Mouse (Mus musculus) spleen, postnatal 36 days (tissue): ENCODE results near the gene Cfap97.
"Not testable (repeated sequence)": the region's sequence is repeated elsewhere in the genome, so short reads cannot be mapped to it uniquely, and the experiment has no call there.

Source experiments
- DNase-seq, 2 experiments: peaks; one replicate each; pipeline ENCODE4 v3.0.0; 2022; ENCODE audit warnings: low spot score in 2 of 2, mixed read lengths in 1 of 2

The Cfap97 gene

DNA sequence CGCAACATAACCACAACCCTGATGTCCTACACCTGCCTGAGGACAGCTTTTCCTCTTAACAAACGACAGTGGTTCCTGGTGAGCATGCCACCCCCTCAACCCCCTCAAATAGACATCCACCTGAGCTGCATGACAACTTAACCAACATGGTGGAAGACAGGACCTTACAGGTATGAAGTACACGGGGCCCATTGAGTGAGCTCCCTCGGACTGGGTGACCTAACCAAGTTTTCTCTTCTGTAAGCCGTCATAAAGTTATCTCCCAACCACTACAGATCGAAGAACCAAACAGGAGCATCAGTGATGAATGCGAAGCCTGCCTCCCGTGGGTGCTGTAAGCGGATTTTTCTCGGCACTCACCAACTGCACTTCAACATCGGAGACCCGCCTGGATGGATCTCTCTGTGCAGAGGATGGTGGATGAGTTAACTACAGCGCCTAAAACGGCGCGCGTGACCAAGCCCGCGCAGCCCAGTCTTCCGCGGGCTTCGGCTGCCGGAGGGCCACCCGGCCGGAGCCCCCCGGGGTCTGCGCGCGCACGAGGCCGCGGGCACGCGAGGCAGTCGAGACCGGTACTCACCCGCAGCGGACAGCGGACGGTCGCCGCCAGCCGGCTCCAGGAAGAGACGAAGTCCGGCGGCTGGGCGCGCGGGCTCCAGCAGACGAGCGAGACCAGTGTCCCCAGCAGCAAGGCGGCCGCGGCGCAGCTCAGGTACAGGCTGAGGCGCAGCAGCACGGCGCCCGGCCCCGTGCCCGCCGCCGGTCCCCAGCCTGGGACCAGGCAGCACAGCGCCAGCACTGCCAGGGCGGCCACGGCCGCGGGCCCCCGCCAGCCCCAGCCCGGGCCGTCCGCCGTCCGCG lies at the start of gene Cfap97:
Gene Cfap97, plus strand, starts transcription at position 570 of the 861 bp plus-strand sequence.
- peak; percentile 30 to 35 for DNase-seq

DNA sequence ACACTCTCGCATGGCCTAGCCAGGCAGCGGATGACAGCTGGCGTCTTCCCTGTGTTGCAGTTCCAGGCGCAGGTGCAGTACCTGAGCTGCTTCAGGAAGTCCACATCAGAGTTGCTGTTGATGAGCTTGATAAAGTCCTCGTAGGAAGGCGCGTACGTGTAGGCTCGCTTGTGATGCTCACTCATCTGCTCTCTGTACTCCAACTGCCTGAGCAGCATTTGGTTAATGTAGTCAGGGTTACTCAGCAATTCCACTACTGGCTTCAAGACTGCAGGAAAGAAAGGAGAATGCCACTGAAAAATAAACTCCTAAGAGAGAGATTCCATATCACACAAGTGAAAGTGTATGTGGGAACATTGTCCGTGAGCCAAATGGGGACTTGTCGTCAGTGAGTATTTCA lies 48.1 kb upstream of the Cfap97 start:
- DNase-seq, result no peak

DNA sequence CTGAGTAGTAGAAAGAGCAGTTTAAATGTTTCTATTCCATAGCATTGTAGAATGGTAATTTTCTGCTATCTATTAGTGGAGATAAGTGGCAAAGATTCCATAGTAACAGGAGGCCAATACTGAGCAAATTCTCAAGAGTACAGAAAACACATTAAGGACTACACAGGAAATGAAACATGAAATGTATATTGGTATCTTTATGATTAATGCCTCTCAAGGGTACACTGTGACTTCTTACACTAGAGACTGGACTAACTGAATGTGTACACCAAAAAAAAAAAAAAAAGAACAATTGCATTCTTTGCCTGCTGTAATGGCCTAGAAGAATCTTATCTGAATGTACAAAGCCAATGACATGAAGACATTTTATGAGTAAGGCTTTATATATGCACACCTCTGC lies 43.9 kb upstream of the Cfap97 start:
- no peak for DNase-seq

DNA sequence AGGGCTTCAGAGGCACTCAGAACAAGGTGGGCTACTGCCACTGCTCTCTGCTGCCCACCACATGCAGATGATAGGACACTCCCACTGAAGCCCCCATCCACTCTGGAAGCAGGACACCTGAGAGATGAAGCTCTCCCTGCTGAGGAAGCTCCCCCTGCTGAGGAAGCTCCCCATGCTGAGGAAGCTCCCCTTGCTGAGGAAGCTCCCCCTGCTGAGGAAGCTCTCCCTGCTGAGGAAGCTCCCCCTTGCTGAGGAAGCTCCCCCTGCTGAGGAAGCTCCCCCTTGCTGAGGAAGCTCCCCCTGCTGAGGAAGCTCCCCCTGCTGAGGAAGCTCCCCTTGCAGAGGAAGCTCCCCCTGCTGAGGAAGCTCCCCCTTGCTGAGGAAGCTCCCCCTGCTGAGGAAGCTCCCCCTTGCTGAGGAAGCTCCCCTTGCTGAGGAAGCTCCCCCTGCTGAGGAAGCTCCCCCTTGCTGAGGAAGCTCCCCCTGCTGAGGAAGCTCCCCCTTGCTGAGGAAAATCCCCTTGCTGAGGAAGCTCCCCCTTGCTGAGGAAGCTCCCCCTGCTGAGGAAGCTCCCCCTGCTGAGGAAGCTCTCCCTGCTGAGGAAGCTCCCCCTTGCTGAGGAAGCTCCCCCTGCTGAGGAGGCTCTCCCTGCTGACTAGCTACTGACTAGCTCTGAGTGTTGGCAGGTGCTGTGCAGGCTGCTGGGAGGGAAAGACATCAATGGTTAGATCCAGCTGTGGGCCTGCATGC lies 38.0 kb upstream of the Cfap97 start:
- DNase-seq, result not testable (repeated sequence)

DNA sequence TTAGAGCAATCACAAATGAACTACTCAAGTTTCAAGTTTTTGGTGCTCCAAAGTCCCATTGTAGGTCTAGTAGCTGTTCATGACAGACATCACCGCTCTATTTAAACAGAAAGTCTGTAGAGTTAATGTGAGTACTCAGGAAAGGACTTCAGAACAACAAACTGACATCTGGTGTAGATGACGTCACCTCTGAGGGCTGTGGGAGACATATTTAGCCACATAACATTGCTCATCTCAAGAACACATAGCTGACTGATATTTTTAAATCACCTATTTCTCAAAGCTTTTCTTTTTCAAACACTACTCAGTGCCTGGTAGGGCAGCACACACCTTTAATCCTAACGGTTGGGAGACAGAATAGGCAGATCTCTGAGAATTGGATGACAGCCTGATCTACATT lies 34.4 kb upstream of the Cfap97 start:
- no peak for DNase-seq

DNA sequence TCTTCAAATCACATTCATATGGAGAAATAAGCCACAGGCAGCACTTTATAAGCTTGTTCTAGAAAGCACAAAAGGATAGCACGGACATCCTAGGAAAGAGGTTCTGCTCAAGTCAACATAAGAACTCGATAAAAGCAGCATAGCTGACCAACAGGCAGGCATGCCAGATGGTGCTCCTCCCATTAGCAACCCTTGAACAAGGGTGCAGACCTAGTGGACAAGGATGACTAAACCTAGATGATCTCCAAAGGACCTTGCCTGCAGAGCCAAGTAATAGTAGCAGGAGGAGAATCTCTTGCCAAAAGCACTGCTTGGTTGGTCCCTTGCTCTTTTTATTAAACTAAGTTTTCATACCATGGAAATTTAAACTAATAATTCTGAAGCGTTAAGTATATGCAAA lies 32.4 kb upstream of the Cfap97 start:
- DNase-seq, result no peak

DNA sequence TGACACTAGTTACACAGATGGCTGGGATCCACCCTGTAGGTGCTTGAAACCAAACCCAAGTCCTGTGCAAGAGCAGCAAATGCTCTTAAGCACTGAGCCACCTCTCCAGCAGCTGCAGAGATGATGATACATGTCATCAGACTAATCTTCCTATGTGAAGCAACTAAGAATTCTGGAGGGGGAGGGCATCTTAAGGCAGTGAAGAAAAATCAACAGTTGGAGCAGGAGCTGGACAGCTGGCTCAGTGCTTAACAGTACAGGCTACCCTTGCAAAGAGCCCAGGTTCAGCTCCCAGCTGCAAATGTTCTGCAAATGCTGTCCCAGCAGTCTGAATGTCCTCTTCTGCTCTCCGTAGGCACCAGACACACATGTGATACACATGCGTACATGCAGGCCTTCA lies 29.1 kb upstream of the Cfap97 start:
- DNase-seq, result no peak

DNA sequence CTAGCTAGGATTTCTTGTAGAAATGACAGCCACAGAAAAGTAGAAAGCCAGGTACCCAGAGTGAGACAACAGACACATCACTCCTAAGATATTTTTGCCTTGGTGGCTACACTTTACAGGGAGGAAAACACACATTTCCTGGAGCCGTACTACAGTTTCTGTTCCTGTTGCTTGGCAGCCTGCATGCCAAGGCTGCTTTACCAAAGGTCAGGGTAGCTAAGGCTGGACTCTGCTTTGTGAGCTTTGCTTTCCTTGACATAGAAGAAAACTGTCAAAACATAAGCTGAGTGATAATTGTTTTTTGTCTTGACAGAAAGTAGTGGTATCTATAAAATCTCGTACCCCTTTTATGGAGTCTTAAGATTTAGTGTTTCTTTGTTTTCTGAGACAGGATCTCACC lies 21.1 kb upstream of the Cfap97 start:
- no peak for DNase-seq

DNA sequence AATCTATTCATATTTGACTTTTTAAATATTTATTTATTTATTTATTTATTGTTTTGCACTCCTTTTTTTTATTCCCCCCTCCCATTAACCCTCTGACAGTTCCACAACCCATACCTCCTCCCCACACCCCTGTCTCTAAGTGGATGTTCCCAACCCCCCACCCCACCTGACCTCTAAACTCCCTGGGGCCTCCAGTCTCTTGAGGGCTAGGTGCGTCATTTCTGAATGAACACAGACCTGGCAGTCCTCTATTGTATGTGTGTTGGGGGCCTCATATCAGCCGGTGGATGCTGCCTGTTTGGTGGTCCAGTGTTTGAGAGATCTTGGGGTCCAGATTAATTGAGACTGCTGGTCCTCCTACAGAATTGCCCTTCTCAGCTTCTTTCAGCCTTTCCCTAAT lies 16.0 kb upstream of the Cfap97 start:
- not testable (repeated sequence) for DNase-seq

DNA sequence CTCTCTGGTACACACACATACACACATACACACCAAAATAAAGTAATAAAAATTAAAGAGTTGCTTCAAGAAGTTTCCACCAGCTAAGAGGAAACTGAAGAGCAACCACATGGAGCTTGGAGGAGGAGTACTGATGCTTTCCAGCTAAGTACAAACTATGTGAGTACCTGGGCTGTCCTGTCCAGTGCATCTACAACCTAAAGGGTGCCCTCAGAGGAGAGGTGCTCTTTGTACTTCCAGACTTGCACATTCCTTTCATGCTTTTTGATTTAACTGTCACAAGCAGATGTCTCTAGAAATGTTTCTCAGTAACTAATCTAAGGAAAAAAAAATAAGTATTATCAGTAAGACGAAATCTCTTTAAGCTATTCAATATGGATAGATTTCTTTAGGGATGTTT lies 14.2 kb upstream of the Cfap97 start:
- no peak for DNase-seq

DNA sequence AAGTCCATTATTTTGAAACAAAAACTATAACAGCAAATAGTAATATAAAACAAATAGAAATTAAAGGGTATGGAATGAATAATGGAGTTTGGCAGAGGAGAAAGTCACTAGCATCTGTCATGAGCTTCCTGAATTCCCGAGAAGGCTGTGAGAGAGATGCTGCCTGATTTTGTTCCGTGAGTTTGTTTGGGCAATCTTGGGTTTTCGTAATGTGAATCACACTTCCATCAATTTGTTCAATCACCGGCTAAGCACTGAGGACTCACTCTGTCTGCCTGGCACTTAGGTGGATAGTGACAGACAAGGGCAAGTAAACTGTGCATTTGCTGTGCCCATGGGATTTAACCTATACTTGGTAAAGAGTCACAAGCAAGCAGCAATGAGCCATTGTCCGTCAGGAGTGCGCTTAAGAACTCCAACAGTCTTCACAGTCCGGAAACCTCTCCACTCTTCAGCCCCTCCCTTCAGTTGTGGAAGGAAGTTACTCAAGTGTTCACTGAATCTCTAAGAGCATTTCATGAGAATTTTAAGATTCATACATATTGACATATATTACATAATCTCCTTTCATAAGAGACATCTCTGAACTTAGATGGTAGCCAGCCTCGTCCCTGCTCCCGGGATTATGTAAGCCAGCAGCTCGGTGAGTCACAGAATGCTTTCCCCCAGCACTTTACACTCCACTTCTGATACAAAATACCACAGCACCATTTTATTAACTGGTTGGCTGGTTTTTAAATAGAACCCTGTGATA lies 13.6 kb upstream of the Cfap97 start:
- no peak for DNase-seq

DNA sequence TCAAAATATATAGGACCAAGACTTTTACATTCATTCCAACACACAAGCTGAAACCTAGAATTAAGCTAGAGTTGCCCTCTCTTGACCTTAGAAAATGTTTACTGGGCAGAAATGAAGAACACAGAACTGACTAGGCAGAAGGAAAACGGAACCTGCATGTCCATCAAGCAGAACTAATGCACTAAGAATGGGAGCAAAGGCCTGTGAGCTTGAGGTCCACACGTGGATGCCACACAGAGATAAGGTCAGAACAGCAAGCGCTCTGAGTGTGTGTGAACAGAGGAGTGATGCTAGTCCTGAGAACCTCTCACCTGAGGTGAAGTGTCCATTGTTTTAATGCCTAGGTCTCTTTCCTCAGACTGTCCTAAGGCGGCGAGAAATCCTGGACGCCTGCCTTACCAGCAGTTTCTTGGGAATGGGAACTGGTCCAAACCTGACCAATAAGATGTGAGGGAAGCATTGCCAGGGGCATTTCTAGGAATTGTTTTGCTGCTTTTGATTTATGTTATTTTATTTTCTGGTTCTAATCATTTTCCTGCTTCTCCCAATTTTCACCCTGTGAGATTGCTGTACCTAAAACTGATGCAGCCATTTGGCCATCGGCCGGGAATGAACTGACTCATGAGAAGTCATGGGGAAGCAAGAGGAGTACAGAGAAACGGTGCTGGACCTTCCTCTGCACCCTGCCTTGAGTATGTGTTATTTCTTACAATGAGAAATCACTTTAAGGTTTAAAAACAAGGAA lies 11.0 kb upstream of the Cfap97 start:
- DNase-seq, result no peak

DNA sequence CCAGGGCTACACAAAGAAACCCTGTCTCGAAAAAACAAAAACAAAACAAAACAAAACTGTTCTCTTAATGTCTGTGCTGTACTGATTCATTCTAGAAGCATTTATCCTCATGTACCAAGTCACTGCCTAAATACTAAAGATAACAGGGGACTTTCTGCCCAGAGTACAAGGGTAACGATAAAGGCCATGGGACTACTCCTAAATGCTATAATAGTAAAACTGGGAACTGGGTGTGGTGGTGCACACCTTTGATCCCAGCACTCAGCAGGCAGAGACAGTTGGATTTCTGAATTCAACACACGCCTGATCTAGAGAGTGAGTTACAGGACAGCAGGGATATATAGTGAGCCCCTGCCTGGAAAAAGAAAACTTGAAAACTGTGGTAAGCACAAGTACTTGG lies 9.9 kb upstream of the Cfap97 start:
- DNase-seq, result no peak

DNA sequence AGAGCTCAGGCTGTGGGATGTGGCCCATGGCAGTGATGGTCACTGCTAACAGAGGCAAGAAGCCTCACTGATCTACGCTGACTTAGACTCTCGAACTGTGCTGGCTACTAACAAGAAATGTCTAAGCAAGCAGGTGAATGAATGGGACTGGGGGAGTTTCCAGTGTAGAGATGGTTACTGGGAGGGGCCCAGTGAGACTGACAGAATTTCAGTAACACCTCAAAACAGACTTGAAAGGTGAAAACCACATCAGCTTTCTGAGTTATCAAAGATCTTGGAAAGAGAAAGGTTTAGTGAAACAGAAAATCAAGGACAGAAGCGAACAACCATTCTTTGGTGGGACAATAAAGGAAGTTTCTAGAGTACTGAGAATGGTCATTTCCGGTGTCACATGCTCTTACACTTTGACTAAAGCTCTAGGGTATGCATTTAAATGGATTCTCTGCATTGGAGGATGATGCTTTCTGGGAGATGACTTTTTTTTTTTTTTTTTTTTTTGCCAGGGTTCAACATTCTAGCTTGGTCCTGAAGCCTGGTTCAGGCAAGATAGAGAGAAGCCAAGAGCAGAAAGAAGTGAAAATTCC lies 9.0 kb upstream of the Cfap97 start:
- no peak for DNase-seq

DNA sequence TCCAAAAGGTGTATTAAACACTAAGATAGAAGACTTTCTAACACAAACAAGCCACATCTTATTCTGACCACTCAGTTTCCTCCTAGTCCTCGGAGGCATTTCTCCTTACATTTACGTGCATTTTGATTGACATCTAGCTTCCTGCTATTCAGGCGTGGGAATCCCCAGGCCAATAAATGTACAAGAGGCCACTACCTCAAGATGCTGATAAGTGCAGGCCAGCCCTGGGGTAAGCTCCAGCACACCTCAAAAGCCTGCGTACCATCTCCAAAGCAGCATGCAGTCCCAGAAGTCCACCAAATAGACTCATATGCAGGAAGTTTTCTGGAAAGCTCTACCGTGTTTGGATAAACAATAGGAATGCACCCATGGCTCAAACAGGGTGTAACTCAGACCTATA lies 8.1 kb upstream of the Cfap97 start:
- DNase-seq, result no peak

DNA sequence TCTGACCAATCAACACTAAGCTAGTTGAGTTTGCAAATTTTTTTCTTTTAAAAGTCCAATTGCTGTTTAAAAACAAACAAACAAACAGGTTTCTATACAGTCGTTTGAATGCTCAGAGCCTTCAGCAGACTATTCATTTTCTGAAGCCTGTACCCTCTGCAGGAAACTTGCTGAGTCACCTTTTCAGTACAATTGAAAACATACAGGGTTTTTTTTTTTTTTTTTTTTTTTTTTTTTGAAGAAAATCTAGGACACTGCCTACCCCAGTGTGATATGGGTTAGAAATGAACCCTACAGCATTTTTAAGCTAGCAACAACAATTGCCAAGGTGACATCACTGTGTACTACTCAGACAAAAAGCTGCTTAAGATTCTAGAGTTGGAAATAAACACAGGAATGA lies 7.6 kb upstream of the Cfap97 start:
- DNase-seq, result no peak

DNA sequence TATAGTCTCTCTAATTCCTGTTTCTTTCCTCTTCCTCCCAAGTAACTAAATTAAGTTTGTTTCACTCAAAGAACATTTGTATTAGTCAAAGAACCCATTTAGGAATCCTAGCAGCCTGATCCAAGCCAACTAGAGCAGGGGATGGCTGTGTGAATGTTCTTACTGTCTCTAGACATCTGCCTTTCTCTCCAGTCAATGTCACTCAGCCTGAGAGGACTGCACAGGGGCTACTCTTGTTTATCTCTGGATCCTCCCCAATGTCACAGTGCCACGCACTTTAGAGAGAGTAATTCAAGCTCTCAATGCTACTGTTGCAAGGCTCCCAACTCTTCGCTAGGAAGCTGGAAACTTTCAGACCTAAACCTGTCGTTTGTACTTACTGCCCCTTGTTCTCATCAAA lies 5.4 kb upstream of the Cfap97 start:
- DNase-seq, result no peak

DNA sequence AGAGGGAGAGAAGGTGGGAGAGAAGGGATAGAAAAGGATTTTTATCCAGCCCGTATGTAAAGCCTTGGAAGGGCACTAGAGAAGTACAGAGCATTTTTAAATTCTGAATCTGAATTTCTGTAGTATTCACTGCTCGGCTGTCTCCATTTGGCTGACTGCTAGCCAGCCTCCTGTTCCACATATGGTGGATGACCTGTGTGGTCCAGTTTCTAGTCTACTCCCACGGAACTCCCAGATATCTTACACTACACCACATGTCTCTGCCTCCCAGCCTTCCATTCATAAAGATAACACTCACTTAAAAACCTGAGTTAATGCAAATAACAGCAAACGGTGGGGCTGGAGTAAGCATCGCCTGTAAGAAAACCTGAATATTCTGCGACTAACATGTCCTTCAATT lies 2.3 kb upstream of the Cfap97 start:
- no peak for DNase-seq

DNA sequence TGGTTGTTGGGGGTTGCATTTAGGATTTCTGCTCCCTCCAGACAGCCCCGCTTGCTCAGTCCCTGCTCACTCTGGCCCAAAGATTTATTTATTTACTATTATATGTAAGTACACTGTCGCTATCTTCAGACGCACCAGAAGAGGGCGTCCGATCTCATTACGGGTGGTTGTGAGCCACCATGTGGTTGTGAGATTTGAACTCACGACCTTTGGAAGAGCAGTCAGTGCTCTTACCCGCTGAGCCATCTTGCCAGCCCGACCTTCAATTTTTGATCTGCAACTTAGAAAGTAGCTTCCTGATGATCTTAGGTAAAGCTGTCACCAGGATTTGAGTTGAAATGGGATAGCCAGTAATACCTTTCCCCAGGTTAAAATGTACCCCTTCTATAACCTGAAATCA lies 1.8 kb upstream of the Cfap97 start:
- DNase-seq, result no peak

DNA sequence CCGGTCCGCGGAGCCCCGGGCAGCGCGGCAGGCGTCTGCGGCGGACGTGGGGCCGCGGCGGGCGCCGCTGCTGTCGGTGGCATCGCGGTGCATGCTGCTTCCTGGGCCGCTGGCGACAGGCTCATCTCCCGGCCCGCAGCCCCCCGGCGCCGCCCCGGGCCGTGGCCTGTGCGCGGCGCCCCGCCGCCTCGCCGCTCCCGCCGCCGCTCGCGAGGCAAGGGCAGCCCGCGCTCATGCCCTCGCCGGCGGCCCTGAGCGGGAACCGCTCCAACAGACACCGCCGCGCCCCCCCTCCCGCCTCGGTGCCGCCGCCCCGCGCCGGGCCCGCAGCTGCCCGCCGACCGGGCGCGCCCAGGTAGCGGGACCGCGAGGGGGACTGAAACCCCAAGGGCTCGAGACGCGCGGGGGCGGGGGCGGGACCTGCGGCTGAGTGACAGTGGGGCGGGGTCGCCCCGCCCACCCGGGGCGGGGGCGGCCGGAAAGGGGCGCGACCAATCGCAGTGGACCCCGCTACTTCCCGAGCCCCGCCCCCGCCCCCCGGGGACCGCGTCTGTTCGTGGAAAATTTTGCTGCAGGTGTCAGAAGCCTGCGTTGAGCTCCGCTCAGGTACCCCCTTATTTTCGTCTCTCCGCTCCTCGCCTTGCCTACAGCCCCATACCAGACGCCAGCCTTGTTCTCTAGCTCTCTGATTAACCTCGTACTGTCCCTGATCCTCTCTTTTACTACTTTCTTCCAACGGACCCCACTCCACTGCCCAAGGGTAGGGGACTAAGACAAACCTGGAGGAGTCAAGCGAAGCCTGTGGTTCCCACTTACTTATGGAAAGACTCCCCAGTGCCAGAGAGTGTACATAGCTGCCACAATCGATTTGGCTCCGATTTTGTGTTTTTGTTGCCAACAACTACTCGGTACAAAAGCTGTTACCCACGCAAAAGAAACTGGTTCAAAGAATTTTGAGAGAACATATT lies 777 bp downstream of the Cfap97 start, which contains the start of gene Snx25:
Gene Snx25, minus strand, starts transcription at position 96 of the 968 bp plus-strand sequence.
- peak; percentile 95 for DNase-seq
